Comparison of ENCODE assay signal across 8 mouse cellular contexts in the genomic region with DNA sequence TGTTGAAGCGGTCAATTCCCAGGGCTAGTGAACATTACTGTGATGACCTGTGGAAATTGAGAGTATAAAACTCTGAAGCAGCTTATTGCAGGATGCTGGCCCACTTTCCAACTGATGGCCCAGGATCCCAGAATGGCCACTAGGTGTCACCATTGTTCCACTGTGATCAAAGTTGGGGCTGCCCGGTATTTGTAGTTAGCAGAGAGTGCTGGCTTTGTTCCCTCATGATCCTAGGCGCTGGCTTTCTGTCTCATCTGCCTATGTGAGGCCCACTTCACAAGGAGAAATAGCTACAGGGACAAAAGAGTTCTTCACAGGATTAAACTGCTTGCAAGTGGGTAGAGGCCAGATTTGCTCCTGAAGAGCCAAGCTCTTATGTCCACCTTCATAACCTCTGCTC. TPM values are rescaled to one million over a fixed set of nuclear protein-coding genes. Genes with fewer than 3 reads are reported as not detected.
DNase-seq lines count a peak whose midpoint lies in the region; ATAC-seq and TF ChIP-seq lines count a peak whose summit lies in the region.

No protein-coding gene starts in this region.

- no peak overlapping the region for H3K27ac ChIP-seq in left cerebral cortex, adult 2 months

- H3K4me3 ChIP-seq in left cerebral cortex, adult 2 months, result no peak overlapping the region

- intact Hi-C loops in left cerebral cortex, adult 2 months (cut with DNase I), result loop anchor here (2.0 to 10.0 kb wide), 4 partner anchors 38 to 570 kb away; no protein-coding TSS in a partner anchor

- ATAC-seq in activated CD4-positive, CD25-positive, alpha-beta regulatory T cell, adult 4 months, result peak; percentile 89
- peak; percentile 95 for ATAC-seq in megakaryocyte progenitor cell, adult 5-6 weeks (replicated peaks; ENCODE audit: poor library complexity)

- peak; percentile 98 for TF ChIP-seq CTCF in left cerebral cortex, adult 2 months (IDR thresholded peaks at IDR 0.05)

- DNase-seq in cerebellum, postnatal 4 days (ENCODE audit: low spot score in 2 of 2), result peak; percentile 70 to 81
- peak; percentile 56 to 71 for DNase-seq in gastrocnemius, adult 8-10 months (ENCODE audit: low spot score in 2 of 2)
- peak; percentile 91 for DNase-seq in induced T-regulatory cell, adult 2 months (ENCODE audit: low read depth)
- peak; percentile 79 to 84 for DNase-seq in left cerebral cortex, adult 2 months (ENCODE audit: extremely low spot score in 1 of 2, low spot score in 2 of 2)
- peak; percentile 84 to 89 for DNase-seq in right cerebral cortex, postnatal 10 days (ENCODE audit: low spot score in 2 of 2)
- DNase-seq in urinary bladder, postnatal 25 days (ENCODE audit: low spot score), result peak; percentile 69

RNA-seq across cellular contexts. Expression of a gene that starts 7.0 kb away (rescaled TPM):
- 10 to 100 TPM; 15.6 to 17.7 TPM for polyA plus RNA-seq in activated CD4-positive, CD25-positive, alpha-beta regulatory T cell, adult 4 months (2017; shearing (Covaris generic))
- total RNA-seq in gastrocnemius, adult 8-10 months (2022), result 1 to 10 TPM; 5.2 to 8.7 (median 6.2) TPM
- total RNA-seq in left cerebral cortex, adult 2 months (2021), result 10 to 100 TPM; 30.5 to 32.7 TPM
- total RNA-seq in megakaryocyte progenitor cell, adult 5-6 weeks (2015), result 19.3 and 23.2 TPM in 2 replicates
- 26.0 and 35.2 TPM in 2 replicates for total RNA-seq in megakaryocyte progenitor cell, adult 5-6 weeks (2017)

RNA-seq across cellular contexts. Expression of a gene that starts 17.9 kb away (rescaled TPM):
- under 1 TPM in 1 of 2 experiments, not detected in 1; 0.67 TPM for polyA plus RNA-seq in activated CD4-positive, CD25-positive, alpha-beta regulatory T cell, adult 4 months (2017; shearing (Covaris generic))
- total RNA-seq in gastrocnemius, adult 8-10 months (2022), result under 1 TPM in 2 of 4 experiments, not detected in 2; 0.53 to 0.61 TPM
- 10 to 100 TPM; 12.6 to 14.1 TPM for total RNA-seq in left cerebral cortex, adult 2 months (2021)
- 0.72 TPM in 1 of 2 replicates, not detected in the other for total RNA-seq in megakaryocyte progenitor cell, adult 5-6 weeks (2015)
- total RNA-seq in megakaryocyte progenitor cell, adult 5-6 weeks (2017), result 1.4 TPM in 1 of 2 replicates, not detected in the other

RNA-seq across cellular contexts. Expression of a gene that starts 22.1 kb away (rescaled TPM):
- polyA plus RNA-seq in activated CD4-positive, CD25-positive, alpha-beta regulatory T cell, adult 4 months (2017; shearing (Covaris generic)), result 10 to 100 TPM; 44.0 to 74.8 TPM
- total RNA-seq in gastrocnemius, adult 8-10 months (2022), result 10 to 100 TPM; 12.3 to 18.6 (median 15.7) TPM
- total RNA-seq in left cerebral cortex, adult 2 months (2021), result 10 to 100 TPM; 35.1 to 36.5 TPM
- total RNA-seq in megakaryocyte progenitor cell, adult 5-6 weeks (2015), result 128 and 132 TPM in 2 replicates
- total RNA-seq in megakaryocyte progenitor cell, adult 5-6 weeks (2017), result 115 and 133 TPM in 2 replicates

RNA-seq across cellular contexts. Expression of a gene that starts 40.5 kb away (rescaled TPM):
- 10 to 100 TPM; 26.0 to 32.4 TPM for polyA plus RNA-seq in activated CD4-positive, CD25-positive, alpha-beta regulatory T cell, adult 4 months (2017; shearing (Covaris generic))
- 10 to 100 TPM; 71.6 to 76.6 (median 74.8) TPM for total RNA-seq in gastrocnemius, adult 8-10 months (2022)
- 10 to 100 TPM; 62.2 to 69.7 TPM for total RNA-seq in left cerebral cortex, adult 2 months (2021)
- 20.0 and 24.5 TPM in 2 replicates for total RNA-seq in megakaryocyte progenitor cell, adult 5-6 weeks (2015)
- 18.6 and 19.4 TPM in 2 replicates for total RNA-seq in megakaryocyte progenitor cell, adult 5-6 weeks (2017)

RNA-seq across cellular contexts. Expression of a gene that starts 44.8 kb away (rescaled TPM):
- 10 to 100 TPM; 11.9 to 17.9 TPM for polyA plus RNA-seq in activated CD4-positive, CD25-positive, alpha-beta regulatory T cell, adult 4 months (2017; shearing (Covaris generic))
- 10 to 100 TPM; 21.1 to 23.9 (median 23.4) TPM for total RNA-seq in gastrocnemius, adult 8-10 months (2022)
- 10 to 100 TPM; 49.3 to 50.4 TPM for total RNA-seq in left cerebral cortex, adult 2 months (2021)
- total RNA-seq in megakaryocyte progenitor cell, adult 5-6 weeks (2015), result 8.6 and 9.9 TPM in 2 replicates
- total RNA-seq in megakaryocyte progenitor cell, adult 5-6 weeks (2017), result 12.7 and 13.7 TPM in 2 replicates

Comparison
In these comparisons a context has a peak if more than half of its experiments do, and no peak if none do; other contexts are left out.
1. RNA of a gene that starts 17.9 kb away (total RNA-seq): 12.6 to 14.1 TPM in left cerebral cortex, adult 2 months; 0.72 to 1.4 TPM in megakaryocyte progenitor cell, adult 5-6 weeks and 0.53 to 0.61 TPM in gastrocnemius, adult 8-10 months; every median in the first group is over 4 times any median in the second.
2. Peak in every context shown above with its lines, with median percentiles within 50 percentile points of each other: DNase-seq.